Mouse (Mus musculus): ENCODE measurements around the gene Syt10. TPM values are rescaled to one million over a fixed set of nuclear protein-coding genes. Genes with fewer than 3 reads are reported as not detected.
"Not testable (repeated sequence)": the region's sequence is repeated elsewhere in the genome, so short reads cannot be mapped to it uniquely, and the experiment has no call there.

The Syt10 gene
- total RNA-seq (2014; rRNA removed), result 2.0 and 4.1 TPM in 2 replicates
- 3.4 and 3.6 TPM in 2 replicates for polyA plus RNA-seq (2015; fragmentation: Nextera tagmentation; extraction: Ambion mirVana)

DNA sequence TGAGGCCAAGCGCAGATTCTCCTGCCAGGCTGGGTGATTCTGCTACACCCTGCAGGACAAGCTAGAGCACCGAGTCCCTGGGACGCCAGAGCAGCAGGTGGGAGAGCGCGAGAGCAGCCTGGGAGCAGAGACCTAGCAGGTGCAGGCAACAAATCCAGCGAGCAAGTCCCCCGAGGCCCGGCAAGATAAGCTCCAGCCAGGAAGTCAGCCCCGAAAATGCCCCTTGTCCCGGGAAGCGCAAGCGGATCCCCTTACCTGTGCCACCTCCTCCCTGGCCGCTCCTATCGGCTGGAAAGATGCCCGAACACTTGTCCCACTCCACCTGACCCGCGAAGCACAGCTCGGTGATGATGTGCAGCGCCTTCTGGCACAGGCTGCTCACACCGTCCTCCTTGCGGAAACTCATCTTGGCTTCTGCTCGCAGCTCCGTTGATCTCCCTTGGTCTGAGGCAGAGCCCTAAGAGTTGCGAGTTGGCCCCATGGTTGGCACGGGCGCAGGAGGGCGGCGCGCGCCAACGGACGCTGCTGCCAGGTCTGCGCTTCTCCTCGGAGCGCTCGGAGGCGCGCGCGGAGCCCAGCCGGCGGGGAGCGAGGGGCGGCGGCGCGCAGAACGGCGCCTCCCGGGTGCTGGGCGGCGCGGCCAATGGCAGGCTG, at the start of gene Syt10:
Gene Syt10, minus strand, starts transcription at position 497 of the 654 bp plus-strand sequence.
- DNase-seq (ENCODE audit: low spot score) (peak; percentile 76), ATAC-seq (peak; percentile 68)
- peaks cover 4% of the 10 kb centered on the region; the same call in 1 of the 2 replicates for H3K4me1 ChIP-seq (ENCODE audit: insufficient read depth, low read length)
- H3K27me3 ChIP-seq (ENCODE audit: insufficient read depth, low read length), result 0 out of 2 replicates have a peak, but pooled peaks cover 7% of the 10 kb centered on the region
- 0 out of 2 replicates have a peak within 1 kb of the TSS, but pooled peaks have one; percentile 36 for H3K27ac ChIP-seq
- H3K4me3 ChIP-seq (ENCODE audit: low read length), result peak within 1 kb of the TSS; percentile 63
- H3K9ac ChIP-seq (replicated peaks; ENCODE audit: low read length), result peak within 1 kb of the TSS; percentile 46
- H3K36me3 ChIP-seq (ENCODE audit: insufficient read depth, low read length), result no peaks in the 10 kb centered on the region
- TF ChIP-seq CTCF (IDR thresholded peaks at IDR 0.05; ENCODE audit: low read depth), result no peak
- 1% methylated on average over 51 of the region's 53 CpGs for WGBS
- H3K4me2 ChIP-seq (ENCODE audit: low read depth, low read length), result peak within 1 kb of the TSS; percentile 93
- no peaks in the 10 kb centered on the region for H3K9me3 ChIP-seq (ENCODE audit: low read length)

GRCm38 (mm10) chr15:89883799-89884198, 42.1 kb upstream of the Syt10 start:
- H3K4me2 ChIP-seq (ENCODE audit: low read depth, low read length), result no peak overlapping the region
- H3K4me1 ChIP-seq (ENCODE audit: insufficient read depth, low read length), result no peaks in the 10 kb centered on the region
- no peak overlapping the region for H3K27ac ChIP-seq
- no peaks in the 10 kb centered on the region for H3K36me3 ChIP-seq (ENCODE audit: insufficient read depth, low read length)
- no peak for DNase-seq (ENCODE audit: low spot score)
- WGBS, result 93% methylated on average over 2 of the region's 2 CpGs
- H3K9me3 ChIP-seq (ENCODE audit: low read length), result no peaks in the 10 kb centered on the region
- no peaks in the 10 kb centered on the region for H3K27me3 ChIP-seq (ENCODE audit: insufficient read depth, low read length)
- H3K9ac ChIP-seq (replicated peaks; ENCODE audit: low read length), result no peak overlapping the region
- no peak for ATAC-seq
- no peak overlapping the region for H3K4me3 ChIP-seq (ENCODE audit: low read length)
- no peak for TF ChIP-seq CTCF (IDR thresholded peaks at IDR 0.05; ENCODE audit: low read depth)

DNA sequence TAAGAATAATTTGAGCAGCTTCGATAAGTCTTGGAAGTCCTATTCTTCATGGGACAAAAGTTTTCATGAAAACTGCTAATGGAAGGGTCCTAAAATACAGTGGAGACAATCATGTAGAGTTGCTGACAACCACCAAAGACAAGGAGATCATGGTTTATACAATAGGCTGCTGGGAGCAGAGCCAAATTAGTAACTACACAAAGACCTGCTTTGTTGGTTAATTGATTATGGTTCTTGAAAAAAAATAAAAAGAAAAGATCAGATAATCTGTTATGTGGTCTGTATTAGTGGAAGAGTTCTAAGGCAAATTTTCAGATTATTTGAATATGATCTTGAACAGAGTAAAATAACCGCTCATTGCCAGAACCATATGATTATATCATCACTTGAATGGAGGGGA, 37.3 kb upstream of the Syt10 start:
- Histone ChIP-seq H3K9ac (replicated peaks; ENCODE audit: low read length) (no peak overlapping the region), H3K36me3 (ENCODE audit: insufficient read depth, low read length) (no peaks in the 10 kb centered on the region), H3K9me3 (ENCODE audit: low read length) (no peaks in the 10 kb centered on the region), H3K4me1 (ENCODE audit: insufficient read depth, low read length) (no peaks in the 10 kb centered on the region), H3K4me2 (ENCODE audit: low read depth, low read length) (no peak overlapping the region), H3K27me3 (ENCODE audit: insufficient read depth, low read length) (no peaks in the 10 kb centered on the region), H3K4me3 (ENCODE audit: low read length) (no peak overlapping the region), H3K27ac (no peak overlapping the region)
- TF ChIP-seq CTCF (IDR thresholded peaks at IDR 0.05; ENCODE audit: low read depth), result no peak
- no peak for DNase-seq (ENCODE audit: low spot score)
- 73% methylated on average over 2 of the region's 2 CpGs for WGBS
- no peak for ATAC-seq

DNA sequence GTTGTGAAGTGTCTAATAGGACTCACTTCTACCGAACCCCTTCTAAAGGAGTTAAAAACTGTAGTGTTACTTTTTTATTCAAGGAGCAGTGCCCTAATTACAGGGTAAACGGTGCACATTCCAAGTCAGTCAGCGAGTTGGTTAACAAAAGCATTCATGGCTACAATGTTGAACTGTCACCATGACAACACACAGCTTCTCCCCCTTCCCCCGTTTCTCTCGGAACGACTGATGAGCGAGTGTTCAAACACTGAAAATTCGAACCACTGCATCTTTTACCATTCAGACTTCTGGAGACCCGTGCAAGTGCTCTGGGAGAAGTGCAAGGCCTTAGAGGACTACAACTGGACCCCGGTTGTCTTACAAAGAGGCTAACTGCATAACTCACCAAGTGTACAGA, 25.6 kb downstream of the Syt10 start:
- no peaks in the 10 kb centered on the region for H3K27me3 ChIP-seq (ENCODE audit: insufficient read depth, low read length)
- H3K9me3 ChIP-seq (ENCODE audit: low read length), result no peaks in the 10 kb centered on the region
- DNase-seq (ENCODE audit: low spot score), result peak; percentile 60
- 0 out of 2 replicates have a peak overlapping the region, but pooled peaks have one; percentile 29 for H3K4me2 ChIP-seq (ENCODE audit: low read depth, low read length)
- no peaks in the 10 kb centered on the region for H3K4me1 ChIP-seq (ENCODE audit: insufficient read depth, low read length)
- H3K9ac ChIP-seq (replicated peaks; ENCODE audit: low read length), result no peak overlapping the region
- H3K4me3 ChIP-seq (ENCODE audit: low read length), result no peak overlapping the region
- H3K27ac ChIP-seq, result no peak overlapping the region
- peak; percentile 49; the same call in 1 of the 2 replicates for ATAC-seq
- no peaks in the 10 kb centered on the region for H3K36me3 ChIP-seq (ENCODE audit: insufficient read depth, low read length)
- no peak for TF ChIP-seq CTCF (IDR thresholded peaks at IDR 0.05; ENCODE audit: low read depth)
- WGBS, result 7% methylated on average over 10 of the region's 10 CpGs

DNA sequence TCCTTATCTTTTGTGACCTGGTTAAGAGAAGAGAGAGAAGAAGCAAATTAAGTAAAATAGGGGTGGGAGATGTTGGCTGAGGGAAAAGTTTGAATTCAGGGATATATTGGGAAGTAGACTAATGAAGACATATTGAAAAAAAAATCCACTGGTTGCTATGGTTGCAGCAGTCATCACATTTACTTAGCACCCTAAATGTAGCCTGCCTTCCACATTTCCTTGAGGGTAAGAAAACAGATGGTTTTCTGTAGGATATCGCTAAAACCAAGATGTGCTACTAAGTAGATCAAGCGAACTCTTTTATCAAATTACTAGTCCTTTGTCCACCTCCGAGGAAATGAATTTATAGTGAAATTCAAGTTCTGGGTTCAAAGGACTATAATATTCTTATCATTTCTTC, 37.2 kb downstream of the Syt10 start:
- H3K4me1 ChIP-seq (ENCODE audit: insufficient read depth, low read length), result no peaks in the 10 kb centered on the region
- H3K9ac ChIP-seq (replicated peaks; ENCODE audit: low read length), result no peak overlapping the region
- H3K27me3 ChIP-seq (ENCODE audit: insufficient read depth, low read length), result no peaks in the 10 kb centered on the region
- no peak overlapping the region for H3K4me2 ChIP-seq (ENCODE audit: low read depth, low read length)
- no peak overlapping the region for H3K4me3 ChIP-seq (ENCODE audit: low read length)
- DNase-seq (ENCODE audit: low spot score), result no peak
- no peaks in the 10 kb centered on the region for H3K9me3 ChIP-seq (ENCODE audit: low read length)
- H3K27ac ChIP-seq, result no peak overlapping the region
- ATAC-seq, result no peak
- TF ChIP-seq CTCF (IDR thresholded peaks at IDR 0.05; ENCODE audit: low read depth), result no peak
- no peaks in the 10 kb centered on the region for H3K36me3 ChIP-seq (ENCODE audit: insufficient read depth, low read length)
- WGBS, result 87% methylated on average over 3 of the region's 3 CpGs

DNA sequence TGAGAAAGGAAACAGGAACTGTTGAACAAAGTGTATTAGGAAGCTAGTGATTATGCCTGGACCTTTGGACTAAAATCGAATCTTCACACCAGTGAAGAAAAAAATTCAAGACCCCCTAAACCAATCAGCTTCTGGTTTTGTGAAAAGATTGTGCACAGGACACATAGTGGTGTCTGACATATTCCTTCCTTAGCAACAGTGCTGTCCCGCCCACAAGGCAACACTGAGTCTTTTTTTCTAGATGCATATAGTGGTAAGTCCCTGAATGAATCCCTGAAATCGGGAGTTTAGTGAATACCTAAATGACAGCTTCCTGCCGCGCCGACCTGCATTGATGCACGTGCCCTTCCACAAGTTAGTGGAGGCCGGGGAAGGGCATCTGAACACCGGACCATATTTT, 61.7 kb downstream of the Syt10 start:
- no peak for TF ChIP-seq CTCF (IDR thresholded peaks at IDR 0.05; ENCODE audit: low read depth)
- ATAC-seq, result no peak
- H3K4me2 ChIP-seq (ENCODE audit: low read depth, low read length), result peak overlapping the region; percentile 45

DNA sequence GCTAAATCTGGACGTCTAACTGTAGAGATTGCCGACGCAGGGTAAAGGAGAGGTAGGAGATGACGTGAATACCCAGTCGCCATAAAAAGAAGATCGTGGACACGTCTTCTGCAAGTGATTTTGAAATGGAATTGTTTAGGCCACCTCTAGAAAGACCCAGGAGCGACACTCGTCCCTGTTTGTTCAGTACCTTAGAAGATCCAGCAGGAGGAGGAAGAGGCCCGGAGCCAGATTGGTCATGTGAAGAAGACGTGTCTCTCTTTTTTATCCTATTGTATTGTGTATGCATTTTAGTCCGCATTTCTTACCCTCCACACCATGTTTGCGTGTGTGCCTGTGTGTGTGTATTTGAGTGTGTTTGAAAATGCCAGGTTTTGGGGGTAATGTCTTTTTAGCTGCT, 75.6 kb downstream of the Syt10 start:
- not testable (repeated sequence) for H3K9me3 ChIP-seq (ENCODE audit: low read length); H3K4me2 ChIP-seq (ENCODE audit: low read depth, low read length); H3K9ac ChIP-seq (replicated peaks; ENCODE audit: low read length); H3K36me3 ChIP-seq (ENCODE audit: insufficient read depth, low read length); ATAC-seq; H3K27ac ChIP-seq; H3K4me1 ChIP-seq (ENCODE audit: insufficient read depth, low read length); H3K4me3 ChIP-seq (ENCODE audit: low read length); DNase-seq (ENCODE audit: low spot score); H3K27me3 ChIP-seq (ENCODE audit: insufficient read depth, low read length)
- WGBS, result 89% methylated on average over 10 of the region's 13 CpGs

More for the DNA sequence above, 61.7 kb downstream of the Syt10 start:
- no peaks in the 10 kb centered on the region for H3K27me3 ChIP-seq (ENCODE audit: insufficient read depth, low read length)
- peak overlapping the region; percentile 8; the same call in 1 of the 2 replicates for H3K4me3 ChIP-seq (ENCODE audit: low read length)
- no peaks in the 10 kb centered on the region for H3K36me3 ChIP-seq (ENCODE audit: insufficient read depth, low read length)
- H3K9ac ChIP-seq (replicated peaks; ENCODE audit: low read length), result no peak overlapping the region
- DNase-seq (ENCODE audit: low spot score), result peak; percentile 3
- 50% methylated on average over 9 of the region's 9 CpGs for WGBS
- H3K27ac ChIP-seq, result no peak overlapping the region
- H3K9me3 ChIP-seq (ENCODE audit: low read length), result no peaks in the 10 kb centered on the region
- H3K4me1 ChIP-seq (ENCODE audit: insufficient read depth, low read length), result no peaks in the 10 kb centered on the region

Data from hindbrain, postnatal 0 days (tissue).